In the genomic region with DNA sequence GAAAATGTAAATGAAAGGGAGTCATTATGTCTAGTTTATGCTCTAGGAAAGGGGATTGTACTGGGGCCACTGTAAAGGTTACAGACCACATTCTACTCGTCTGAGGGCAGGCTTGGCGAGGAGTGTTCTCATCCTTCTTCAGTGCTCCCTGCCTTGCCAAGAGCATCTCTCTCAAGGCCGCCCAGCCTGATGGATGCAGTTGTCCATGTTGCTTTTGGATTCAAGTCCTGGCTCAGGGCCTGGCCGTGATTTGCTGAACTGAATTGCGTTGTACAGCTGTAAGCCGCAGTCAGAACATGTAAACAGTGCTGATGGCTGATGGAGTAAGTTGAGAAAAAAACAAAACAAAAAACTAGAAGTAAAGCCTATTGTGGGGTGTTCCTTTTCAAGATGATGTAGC, we compare ENCODE assay signal across 13 mouse cellular contexts. TPM values are rescaled to one million over a fixed set of nuclear protein-coding genes. Genes with fewer than 3 reads are reported as not detected.
DNase-seq lines count a peak whose midpoint lies in the region; ATAC-seq and TF ChIP-seq lines count a peak whose summit lies in the region.
"Had no signal": no experiment of that assay in that cellular context is flagged by ENCODE, and none has a peak within 500 bp of the region (broad histone marks: within the 10 kb centered on the region; RNA-seq: fewer than 3 reads in every experiment).

No protein-coding gene starts in this region.

- TF ChIP-seq CTCF in lung, embryonic 14.5 days (IDR thresholded peaks at IDR 0.05; ENCODE audit: low read depth), result no peak
- no peak for TF ChIP-seq CTCF in lung, postnatal 0 days (IDR thresholded peaks at IDR 0.05)

- H3K27ac ChIP-seq in lung, embryonic 14.5 days (ENCODE audit: low read depth), result no peak overlapping the region
- H3K27ac ChIP-seq in lung, postnatal 0 days (ENCODE audit: low read length), result no peak overlapping the region
- no peak overlapping the region for H3K27ac ChIP-seq in kidney, embryonic 15.5 days
- H3K27ac ChIP-seq in stomach, embryonic 14.5 days (ENCODE audit: low read length), result peak overlapping the region; percentile 63; the same call in 1 of the 2 replicates
- H3K27ac ChIP-seq: hindbrain, embryonic 15.5 days; midbrain, embryonic 12.5 days had no signal

- TF ChIP-seq EP300 in lung, postnatal 0 days (IDR thresholded peaks at IDR 0.05), result no peak

- 46% methylated on average over 6 of the region's 6 CpGs for WGBS in lung, embryonic 14.5 days
- WGBS in lung, postnatal 0 days, result 61% methylated on average over 6 of the region's 6 CpGs
- 69% methylated on average over 6 of the region's 6 CpGs for WGBS in kidney, embryonic 15.5 days
- 48% methylated on average over 6 of the region's 6 CpGs for WGBS in stomach, embryonic 14.5 days

- peak; percentile 44; the same call in 1 of the 2 replicates for ATAC-seq in lung, embryonic 14.5 days (ENCODE audit: insufficient read depth)
- no peak for ATAC-seq in lung, postnatal 0 days
- ATAC-seq in kidney, embryonic 15.5 days (replicated peaks; ENCODE audit: low FRiP score), result 0 out of 2 replicates have a peak, but pooled peaks have one; percentile 22
- ATAC-seq in stomach, embryonic 14.5 days (ENCODE audit: insufficient number of reproducible peaks, insufficient read depth, low FRiP score, low read depth), result peak; percentile 53; the same call in 1 of the 2 replicates
- ATAC-seq: forebrain, postnatal 0 days had no signal

- no peaks in the 10 kb centered on the region for H3K36me3 ChIP-seq in lung, embryonic 14.5 days (ENCODE audit: insufficient read depth)
- no peaks in the 10 kb centered on the region for H3K36me3 ChIP-seq in lung, postnatal 0 days (ENCODE audit: insufficient read depth, low read length)
- H3K36me3 ChIP-seq in kidney, embryonic 15.5 days, result no peaks in the 10 kb centered on the region
- no peaks in the 10 kb centered on the region for H3K36me3 ChIP-seq in stomach, embryonic 14.5 days (ENCODE audit: control insufficient read depth, insufficient read depth, low read length)
- H3K36me3 ChIP-seq: hindbrain, embryonic 15.5 days; midbrain, embryonic 12.5 days had no signal

- no peak overlapping the region for H3K4me3 ChIP-seq in lung, embryonic 14.5 days (ENCODE audit: low read depth, low read length)
- no peak overlapping the region for H3K4me3 ChIP-seq in lung, postnatal 0 days (ENCODE audit: low read depth, low read length)
- no peak overlapping the region for H3K4me3 ChIP-seq in kidney, embryonic 15.5 days (replicated peaks)
- no peak overlapping the region for H3K4me3 ChIP-seq in stomach, embryonic 14.5 days (ENCODE audit: low read depth, low read length)
- H3K4me3 ChIP-seq: hindbrain, embryonic 15.5 days; midbrain, embryonic 12.5 days had no signal

- no peak overlapping the region for H3K4me2 ChIP-seq in lung, embryonic 14.5 days
- no peak overlapping the region for H3K4me2 ChIP-seq in lung, postnatal 0 days (replicated peaks; ENCODE audit: low read depth, low read length)
- no peak overlapping the region for H3K4me2 ChIP-seq in kidney, embryonic 15.5 days
- H3K4me2 ChIP-seq in stomach, embryonic 14.5 days (replicated peaks; ENCODE audit: low read depth, low read length), result no peak overlapping the region
- H3K4me2 ChIP-seq: hindbrain, embryonic 15.5 days; midbrain, embryonic 12.5 days had no signal

- H3K9ac ChIP-seq in lung, embryonic 14.5 days, result no peak overlapping the region
- H3K9ac ChIP-seq in lung, postnatal 0 days (replicated peaks; ENCODE audit: low read depth), result no peak overlapping the region
- no peak overlapping the region for H3K9ac ChIP-seq in kidney, embryonic 15.5 days
- no peak overlapping the region for H3K9ac ChIP-seq in stomach, embryonic 14.5 days (replicated peaks; ENCODE audit: low read depth, low read length)
- H3K9ac ChIP-seq: forebrain, postnatal 0 days; hindbrain, embryonic 15.5 days; midbrain, embryonic 12.5 days had no signal

- peak; percentile 78 for DNase-seq in lung, embryonic 14.5 days
- DNase-seq in lung, postnatal 0 days (ENCODE audit: low spot score), result no peak
- peak; percentile 19 for DNase-seq in gastrocnemius, postnatal 10 days
- no peak for DNase-seq in retina, embryonic 14.5 days (ENCODE audit: low spot score)
- no peak for DNase-seq in retina, postnatal 1 day
- DNase-seq in embryo, embryonic 9.5 days (ENCODE audit: extremely low spot score), result no peak
- DNase-seq: forebrain, postnatal 0 days; thymus, postnatal 25 days had no signal

- no peaks in the 10 kb centered on the region for H3K4me1 ChIP-seq in lung, embryonic 14.5 days (ENCODE audit: insufficient read depth)
- no peaks in the 10 kb centered on the region for H3K4me1 ChIP-seq in lung, postnatal 0 days (ENCODE audit: insufficient read depth, low read depth, low read length)
- no peaks in the 10 kb centered on the region for H3K4me1 ChIP-seq in kidney, embryonic 15.5 days
- no peaks in the 10 kb centered on the region for H3K4me1 ChIP-seq in stomach, embryonic 14.5 days (ENCODE audit: control insufficient read depth, insufficient read depth, low read length)
- H3K4me1 ChIP-seq: hindbrain, embryonic 15.5 days; midbrain, embryonic 12.5 days had no signal

- H3K9me3 ChIP-seq in lung, embryonic 14.5 days (ENCODE audit: low read depth, low read length), result no peaks in the 10 kb centered on the region
- no peaks in the 10 kb centered on the region for H3K9me3 ChIP-seq in lung, postnatal 0 days (ENCODE audit: low read length)
- H3K9me3 ChIP-seq in kidney, embryonic 15.5 days (replicated peaks), result no peaks in the 10 kb centered on the region
- no peaks in the 10 kb centered on the region for H3K9me3 ChIP-seq in stomach, embryonic 14.5 days (ENCODE audit: control insufficient read depth, low read depth, low read length)
- H3K9me3 ChIP-seq: hindbrain, embryonic 15.5 days; midbrain, embryonic 12.5 days had no signal

- no peaks in the 10 kb centered on the region for H3K27me3 ChIP-seq in lung, embryonic 14.5 days (ENCODE audit: insufficient read depth, low read length)
- no peaks in the 10 kb centered on the region for H3K27me3 ChIP-seq in lung, postnatal 0 days (replicated peaks; ENCODE audit: insufficient read depth, low read length)
- no peaks in the 10 kb centered on the region for H3K27me3 ChIP-seq in kidney, embryonic 15.5 days
- no peaks in the 10 kb centered on the region for H3K27me3 ChIP-seq in stomach, embryonic 14.5 days (ENCODE audit: control insufficient read depth, insufficient read depth, low read length)
- H3K27me3 ChIP-seq: hindbrain, embryonic 15.5 days; midbrain, embryonic 12.5 days had no signal

RNA-seq across cellular contexts. Expression of gene Musk, which starts 7.4 kb away (rescaled TPM):
- polyA plus RNA-seq in lung, embryonic 14.5 days (2014; fragmentation: Nextera tagmentation; extraction: Ambion mirVana), result not detected in 2 replicates
- polyA plus RNA-seq in lung, postnatal 0 days (2015; fragmentation: Nextera tagmentation; extraction: Ambion mirVana), result not detected in 2 replicates
- total RNA-seq in gastrocnemius, postnatal 10 days (2021), result 10 to 100 TPM; 28.5 to 31.2 TPM
- polyA plus RNA-seq in kidney, embryonic 15.5 days (2015; fragmentation: Nextera tagmentation; extraction: Ambion mirVana), result 0.40 and 0.45 TPM in 2 replicates
- polyA plus RNA-seq in stomach, embryonic 14.5 days (2014; fragmentation: Nextera tagmentation; extraction: Ambion mirVana), result 0.39 and 0.68 TPM in 2 replicates
- total RNA-seq: common myeloid progenitor, adult 5-6 weeks had no signal
- polyA plus RNA-seq: midbrain, embryonic 12.5 days had no signal

Comparison
In these comparisons a context has a peak if more than half of its experiments do, and no peak if none do; other contexts are left out.
1. DNase-seq: peak in lung, embryonic 14.5 days (single experiment) and gastrocnemius, postnatal 10 days (single experiment); none in lung, postnatal 0 days (single experiment), retina, embryonic 14.5 days (single experiment), retina, postnatal 1 day (single experiment) and embryo, embryonic 9.5 days (single experiment).